Mouse (Mus musculus) neural tube, embryonic 11.5 days (tissue): ENCODE measurements around the gene Smyd1. TPM values are rescaled to one million over a fixed set of nuclear protein-coding genes. Genes with fewer than 3 reads are reported as not detected.
"Not testable (repeated sequence)": the region's sequence is repeated elsewhere in the genome, so short reads cannot be mapped to it uniquely, and the experiment has no call there.

Experiments
- ATAC-seq: fragments of 200-750 bp; cut with Nextera tagmentation; 2 replicates; pipeline ENCODE4 v1.8.0; 2017; ENCODE audit warnings: moderate number of reproducible peaks, mild to moderate bottlenecking, moderate TSS enrichment, moderate library complexity; ENCODE audit not compliant: insufficient read depth, low FRiP score, low TSS enrichment
- DNase-seq: peaks from one replicate; pipeline ENCODE4 v3.0.0-alpha.2; 2015; ENCODE audit warnings: low spot score
- H3K27ac ChIP-seq: fragments of 300-500 bp; sonication (generic); 2 replicates; pipeline ENCODE4 v1.5.1; 2014; ENCODE audit warnings: low read depth, mild to moderate bottlenecking, low read length
- H3K27me3 ChIP-seq: fragments of 300-500 bp; sonication (generic); 2 replicates; pipeline ENCODE4 v1.6.1; 2014; ENCODE audit warnings: mild to moderate bottlenecking, low read length, mixed read lengths; ENCODE audit not compliant: control insufficient read depth, insufficient read depth
- H3K36me3 ChIP-seq: fragments of 300-500 bp; sonication (generic); 2 replicates; pipeline ENCODE4 v1.6.1; 2014; ENCODE audit warnings: mild to moderate bottlenecking, low read length, moderate library complexity, mixed read lengths; ENCODE audit not compliant: control insufficient read depth, insufficient read depth
- H3K4me1 ChIP-seq: fragments of 300-500 bp; sonication (generic); 2 replicates; pipeline ENCODE4 v1.6.1; 2014; ENCODE audit warnings: low read length, mixed read lengths; ENCODE audit not compliant: control insufficient read depth, insufficient read depth
- H3K4me2 ChIP-seq: fragments of 300-500 bp; sonication (generic); 2 replicates; pipeline ENCODE4 v1.6.1; 2014; ENCODE audit warnings: low read depth, mild to moderate bottlenecking, moderate library complexity
- H3K4me3 ChIP-seq: fragments of 300-500 bp; sonication (generic); 2 replicates; pipeline ENCODE4 v1.5.1; 2014; ENCODE audit warnings: low read depth, low read length
- H3K9ac ChIP-seq: fragments of 300-500 bp; sonication (generic); 2 replicates; pipeline ENCODE4 v1.6.1; 2014; ENCODE audit warnings: mild to moderate bottlenecking, low read length
- H3K9me3 ChIP-seq: fragments of 300-500 bp; sonication (generic); 2 replicates; pipeline ENCODE4 v1.6.1; 2016; ENCODE audit warnings: low read length; ENCODE audit not compliant: control insufficient read depth
- WGBS: fragments of 180-500 bp; shearing (Covaris S2); extraction: QIAGEN DNeasy Blood & Tissue Kit; methylation state at CpG from one replicate; pipeline ENCODE4 v1.1.7; 2014; 5-methylcytosine and 5-hydroxymethylcytosine counted together
- polyA plus RNA-seq: library from polyadenylated mRNA; unstranded; fragments of >200 nt; fragmentation: Nextera tagmentation; extraction: Ambion mirVana; gene quantifications from 2 replicates; pipeline ENCODE4 v1.2.1, GENCODE M21; 2014

Smyd1 gene
- polyA plus RNA-seq, 1 experiment from 2014 or later, result 4.6 TPM

DNA sequence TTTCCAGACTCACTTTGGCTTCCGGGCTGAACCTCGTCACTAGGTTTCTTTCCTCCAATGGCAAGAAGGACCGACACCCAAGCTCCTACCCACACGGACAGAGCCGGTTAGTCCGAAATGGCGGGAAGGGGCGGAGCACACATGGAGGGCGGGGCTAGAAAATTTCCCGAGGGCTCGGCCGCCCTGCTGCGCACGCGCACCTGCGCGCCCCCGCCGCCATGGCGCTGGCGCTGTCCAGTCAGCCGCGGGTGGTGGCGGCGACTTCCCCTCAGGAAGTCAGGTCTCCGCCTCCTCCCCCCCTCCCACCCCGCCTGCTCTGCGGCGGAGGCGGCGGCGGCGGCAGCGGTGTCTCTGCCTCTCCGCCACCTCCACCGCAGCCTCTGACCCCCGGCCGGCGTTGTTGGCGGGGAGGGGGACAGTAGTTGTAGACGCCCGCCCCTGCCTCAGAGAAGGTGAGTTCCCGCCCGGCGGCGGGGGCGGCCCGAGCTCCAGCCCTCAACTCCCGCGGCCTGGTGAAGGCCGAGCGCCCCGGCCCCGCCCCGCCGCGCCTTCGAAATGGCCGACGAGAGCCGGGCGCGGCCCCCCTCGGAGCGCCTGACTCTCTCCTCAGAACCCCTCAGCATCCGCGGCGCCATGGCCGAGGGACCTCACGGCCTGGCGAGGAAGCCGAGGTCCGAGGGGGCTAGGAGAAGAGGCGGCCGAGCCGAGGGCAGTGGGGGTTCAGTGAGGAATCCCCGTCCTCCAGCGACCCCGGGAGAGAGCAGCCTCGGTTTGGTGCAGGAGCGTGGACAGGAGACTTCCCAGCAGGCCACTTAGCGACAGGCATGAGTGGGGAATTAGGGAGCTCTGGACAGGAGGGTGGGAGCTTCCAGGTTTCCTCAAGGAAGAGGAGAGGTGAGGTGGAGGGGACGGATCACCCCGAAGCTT is 50.4 kb downstream of the Smyd1 start, which contains the start of gene Krcc1:
Gene Krcc1, plus strand, starts transcription at position 289 of the 927 bp plus-strand sequence.
- H3K9me3 ChIP-seq, result no peaks in the 10 kb centered on the region
- 0 out of 2 replicates have a peak, but pooled peaks cover 3% of the 10 kb centered on the region for H3K4me1 ChIP-seq
- H3K4me3 ChIP-seq, result peak within 1 kb of the TSS; percentile 83
- peak within 1 kb of the TSS; percentile 66 for H3K4me2 ChIP-seq
- no peaks in the 10 kb centered on the region for H3K27me3 ChIP-seq
- ATAC-seq (peak; percentile 92), DNase-seq (peak; percentile 99)
- peak within 1 kb of the TSS; percentile 92 for H3K27ac ChIP-seq
- no peaks in the 10 kb centered on the region for H3K36me3 ChIP-seq
- peak within 1 kb of the TSS; percentile 94 for H3K9ac ChIP-seq
- under 1% methylated on average over 73 of the region's 84 CpGs for WGBS

DNA sequence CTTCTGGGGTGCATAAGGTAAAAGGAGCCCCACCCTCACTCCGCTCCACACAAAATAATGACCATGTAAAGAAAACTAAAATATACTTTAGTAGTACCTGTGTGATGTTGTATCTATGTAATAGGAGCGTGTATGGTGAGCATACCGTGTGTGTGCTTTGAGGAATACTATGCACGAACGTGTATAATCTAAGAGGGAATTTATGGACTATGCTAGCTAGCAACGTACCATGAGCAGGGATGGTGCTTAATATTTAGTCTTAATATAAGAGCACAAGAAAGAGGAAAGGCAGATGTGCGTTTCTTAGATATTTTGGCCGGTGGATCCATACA is 51.0 kb downstream of the Smyd1 start:
- H3K4me3 ChIP-seq, result peak overlapping the region; percentile 83
- ATAC-seq, result peak; percentile 49
- 0 out of 2 replicates have a peak overlapping the region, but pooled peaks have one; percentile 60 for H3K27ac ChIP-seq
- H3K9ac ChIP-seq, result peak overlapping the region; percentile 54
- DNase-seq, result no peak
- peak overlapping the region; percentile 66 for H3K4me2 ChIP-seq
- no peaks in the 10 kb centered on the region for H3K9me3 ChIP-seq
- 0 out of 2 replicates have a peak, but pooled peaks cover 3% of the 10 kb centered on the region for H3K4me1 ChIP-seq
- H3K36me3 ChIP-seq, result no peaks in the 10 kb centered on the region
- no peaks in the 10 kb centered on the region for H3K27me3 ChIP-seq
- WGBS, result 2% methylated on average over 8 of the region's 8 CpGs

DNA sequence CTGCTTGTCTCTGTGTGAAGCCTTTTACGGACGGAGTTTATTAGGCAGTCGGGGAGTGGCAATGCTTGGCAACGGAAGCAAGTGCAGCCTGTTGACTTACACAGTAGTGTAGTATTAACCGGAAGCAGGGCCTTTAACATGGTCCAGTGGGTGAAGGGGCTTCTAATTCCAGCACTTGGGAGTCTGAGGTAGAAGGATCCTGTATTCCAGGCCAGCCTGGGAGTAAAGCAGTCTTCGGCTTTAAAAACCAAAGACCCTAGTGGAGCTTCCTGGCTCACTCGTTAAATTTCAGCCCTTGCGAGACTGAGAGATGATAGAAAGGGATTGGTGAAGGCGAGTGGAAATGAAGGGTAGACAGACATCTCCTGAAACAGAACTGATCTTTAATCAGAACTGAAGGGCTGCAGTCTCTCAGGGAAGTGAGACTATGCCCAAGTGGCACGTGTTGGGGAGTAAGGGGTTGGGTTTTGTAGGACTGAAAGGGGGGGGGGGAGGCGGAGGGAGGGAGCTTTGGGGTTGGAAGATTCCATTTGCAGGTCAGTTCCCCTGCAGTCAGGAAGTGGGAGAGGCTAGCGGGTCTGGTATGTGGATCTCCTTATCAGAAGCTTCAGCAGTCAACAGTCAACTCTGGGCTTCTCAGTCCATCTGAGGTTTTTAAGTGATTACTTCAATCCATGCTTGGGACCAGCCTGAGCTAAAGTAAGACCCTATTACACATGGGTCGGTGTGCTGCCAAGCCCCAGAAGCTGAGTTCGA is 51.6 kb downstream of the Smyd1 start:
- Histone ChIP-seq H3K9ac (peak overlapping the region; percentile 54), H3K9me3 (no peaks in the 10 kb centered on the region), H3K4me2 (peak overlapping the region; percentile 66), H3K4me1 (0 out of 2 replicates have a peak, but pooled peaks cover 3% of the 10 kb centered on the region), H3K27ac (no peak overlapping the region), H3K4me3 (peak overlapping the region; percentile 83), H3K27me3 (no peaks in the 10 kb centered on the region), H3K36me3 (no peaks in the 10 kb centered on the region)
- ATAC-seq, result no peak; the same call in 1 of the 2 replicates
- peak; percentile 52 for DNase-seq
- 29% methylated on average over 13 of the region's 14 CpGs for WGBS

DNA sequence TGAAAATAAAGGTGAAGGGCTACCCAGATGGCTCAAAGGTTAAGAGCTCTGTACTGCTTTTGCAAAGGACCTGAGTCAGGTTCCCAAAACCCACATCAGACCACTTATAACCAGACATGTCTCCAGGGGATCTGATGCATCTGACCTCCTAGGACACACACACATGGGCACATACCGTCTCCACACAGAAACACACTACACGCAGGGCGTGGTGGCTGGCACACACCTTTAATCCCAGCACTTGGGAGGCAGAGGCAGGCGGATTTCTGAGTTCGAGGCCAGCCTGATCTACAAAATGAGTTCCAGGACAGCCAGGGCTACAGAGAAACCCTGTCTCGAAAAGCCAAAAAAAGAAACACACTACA is 52.4 kb downstream of the Smyd1 start:
- 93% methylated on average over 6 of the region's 6 CpGs for WGBS
- not testable (repeated sequence) for H3K9me3 ChIP-seq, ATAC-seq

DNA sequence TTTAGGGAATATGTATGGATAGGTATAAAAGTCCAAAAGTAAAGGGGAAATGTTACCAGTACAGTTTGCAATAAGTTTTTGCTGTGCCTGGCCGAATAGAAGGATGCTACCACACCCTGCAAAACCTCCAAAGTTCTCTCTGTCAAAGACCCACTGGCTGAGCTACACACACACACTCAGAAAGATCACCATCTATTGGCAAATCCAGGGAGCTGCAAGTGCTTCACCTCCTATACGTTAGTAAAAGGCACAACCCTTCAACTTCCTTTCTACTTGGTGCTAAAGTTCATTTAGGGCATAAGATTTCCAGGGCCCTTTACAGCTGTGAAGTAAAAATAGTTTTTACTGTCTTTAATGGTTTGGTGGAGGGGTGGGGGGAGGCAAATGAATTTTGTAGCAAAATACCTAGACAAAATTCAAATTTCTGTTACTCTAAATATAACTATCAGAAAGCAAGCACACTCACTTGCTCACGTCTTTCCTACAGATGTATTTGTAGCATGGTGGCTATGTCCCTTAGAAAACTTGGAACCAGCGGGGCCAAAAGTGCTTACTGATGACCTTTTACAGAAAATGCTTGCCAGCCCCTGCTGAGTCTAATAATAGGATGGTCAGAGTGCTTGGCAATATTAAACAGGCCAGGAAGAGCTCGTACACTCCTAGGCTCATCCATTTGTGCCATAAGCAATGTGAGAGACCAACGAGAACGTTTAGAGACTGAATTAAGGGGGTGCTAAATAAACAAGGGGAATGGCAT is 52.9 kb downstream of the Smyd1 start:
- H3K36me3 ChIP-seq, result no peaks in the 10 kb centered on the region
- no peak overlapping the region for H3K9ac ChIP-seq
- no peak overlapping the region for H3K27ac ChIP-seq
- no peaks in the 10 kb centered on the region for H3K27me3 ChIP-seq
- WGBS, result 67% methylated on average over 7 of the region's 7 CpGs
- no peak overlapping the region for H3K4me3 ChIP-seq
- H3K9me3 ChIP-seq, result no peaks in the 10 kb centered on the region
- H3K4me1 ChIP-seq, result 0 out of 2 replicates have a peak, but pooled peaks cover 3% of the 10 kb centered on the region
- no peak overlapping the region for H3K4me2 ChIP-seq
- DNase-seq, result no peak
- no peak for ATAC-seq

More for the DNA sequence above, 52.4 kb downstream of the Smyd1 start:
- H3K4me1 ChIP-seq, DNase-seq, H3K4me2 ChIP-seq, H3K4me3 ChIP-seq, H3K27me3 ChIP-seq, H3K27ac ChIP-seq, H3K9ac ChIP-seq, H3K36me3 ChIP-seq: not testable (repeated sequence)

DNA sequence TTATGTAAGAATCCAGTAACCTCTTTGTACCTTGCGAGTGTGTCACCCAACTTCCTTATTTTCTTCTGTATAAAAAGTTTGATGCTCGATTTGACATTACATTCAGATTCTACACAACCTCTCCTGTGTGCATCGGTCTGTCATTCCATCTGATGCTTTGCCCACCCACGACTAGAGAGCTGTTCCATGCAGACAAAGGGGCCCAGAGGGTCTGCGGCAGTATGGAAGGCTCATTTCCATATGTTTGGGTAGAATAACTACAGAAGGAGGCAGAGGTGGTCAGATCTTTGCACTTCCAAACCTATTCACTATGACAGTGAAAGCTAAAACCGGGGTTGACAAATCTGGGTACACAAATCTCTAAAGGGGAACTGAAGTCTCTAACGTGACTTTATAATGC is 54.4 kb downstream of the Smyd1 start:
- not testable (repeated sequence) for H3K27me3 ChIP-seq, ATAC-seq, H3K4me3 ChIP-seq, H3K36me3 ChIP-seq, H3K27ac ChIP-seq, H3K4me2 ChIP-seq, H3K9ac ChIP-seq, H3K4me1 ChIP-seq, H3K9me3 ChIP-seq, DNase-seq
- WGBS, result 83% methylated on average over 7 of the region's 7 CpGs

DNA sequence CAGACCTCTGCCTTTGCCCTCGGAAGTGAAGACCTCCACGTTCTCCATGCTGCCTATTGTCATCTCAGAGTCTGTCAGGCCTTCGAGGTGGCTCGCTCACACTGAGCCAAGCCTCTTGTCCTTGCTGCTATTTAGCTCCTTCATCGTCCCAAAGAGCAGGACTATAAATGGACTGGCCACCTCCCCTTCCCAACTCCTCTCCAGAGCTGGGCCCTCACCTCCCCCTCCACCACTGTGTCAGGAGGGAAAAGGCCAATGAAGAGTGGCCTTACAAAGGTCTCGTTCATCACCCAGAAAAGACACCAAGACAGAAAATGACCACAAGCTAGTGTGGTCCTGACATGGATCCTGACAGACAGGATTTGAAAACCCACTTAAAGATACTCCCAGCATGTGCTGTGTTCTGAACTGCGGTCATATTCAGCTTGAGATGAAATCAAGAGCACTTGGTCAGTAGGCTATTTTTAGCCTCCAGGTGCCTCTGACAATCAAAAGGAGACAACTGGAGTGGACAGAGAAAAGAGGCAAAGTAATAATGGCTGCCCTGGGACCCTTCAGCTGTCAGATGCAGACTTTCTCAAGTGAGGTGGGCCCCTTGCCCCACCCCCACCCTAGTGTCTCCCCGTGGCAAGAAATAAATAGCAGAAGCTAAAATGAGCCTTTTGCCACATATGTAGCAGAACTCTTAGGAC is 59.7 kb downstream of the Smyd1 start:
- ATAC-seq, result no peak
- 75% methylated on average over 8 of the region's 8 CpGs for WGBS
- no peak overlapping the region for H3K4me2 ChIP-seq
- no peaks in the 10 kb centered on the region for H3K27me3 ChIP-seq
- no peak overlapping the region for H3K27ac ChIP-seq
- H3K9ac ChIP-seq, result no peak overlapping the region
- DNase-seq, result no peak
- H3K4me1 ChIP-seq, result no peaks in the 10 kb centered on the region
- H3K36me3 ChIP-seq, result no peaks in the 10 kb centered on the region
- H3K4me3 ChIP-seq, result no peak overlapping the region
- no peaks in the 10 kb centered on the region for H3K9me3 ChIP-seq

DNA sequence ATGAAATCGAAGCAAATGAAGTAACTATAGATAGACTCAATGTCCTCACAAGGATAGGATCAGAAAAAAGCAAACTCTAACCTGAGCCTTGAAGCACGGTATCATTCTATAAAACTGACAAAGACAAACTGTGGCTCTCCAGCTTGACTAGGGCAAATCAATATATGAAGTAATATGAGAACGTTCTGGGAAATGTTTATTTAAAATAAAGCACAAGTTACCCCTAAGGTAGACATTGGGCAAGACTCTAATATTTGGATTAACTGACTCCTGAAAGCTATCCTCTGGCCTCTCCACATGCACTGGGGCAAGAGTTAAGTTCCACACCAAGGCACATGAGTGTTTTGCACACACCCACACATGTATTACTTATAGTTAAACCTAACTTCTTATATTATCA is 61.0 kb downstream of the Smyd1 start:
- H3K4me1 ChIP-seq, result no peaks in the 10 kb centered on the region
- H3K9ac ChIP-seq, result no peak overlapping the region
- no peaks in the 10 kb centered on the region for H3K9me3 ChIP-seq
- no peak overlapping the region for H3K27ac ChIP-seq
- H3K36me3 ChIP-seq, result no peaks in the 10 kb centered on the region
- ATAC-seq (no peak), DNase-seq (no peak)
- H3K27me3 ChIP-seq, result no peaks in the 10 kb centered on the region
- H3K4me3 ChIP-seq, result no peak overlapping the region
- H3K4me2 ChIP-seq, result no peak overlapping the region
- 83% methylated on average over 3 of the region's 3 CpGs for WGBS
